Mouse (Mus musculus) midbrain, postnatal 0 days (tissue): ENCODE results near the gene Ets1. TPM values are rescaled to one million over a fixed set of nuclear protein-coding genes. Genes with fewer than 3 reads are reported as not detected.

Source experiments
- ATAC-seq: fragments of 200-750 bp; cut with Nextera tagmentation; 2 replicates; pipeline ENCODE4 v1.8.0; 2017; ENCODE audit warnings: moderate number of reproducible peaks, mild to moderate bottlenecking, moderate TSS enrichment, moderate library complexity; ENCODE audit not compliant: low FRiP score
- DNase-seq: peaks from one replicate; pipeline ENCODE4 v3.0.0-alpha.2; 2015; ENCODE audit warnings: low spot score
- H3K27ac ChIP-seq: fragments of 300-500 bp; sonication (generic); 2 replicates; pipeline ENCODE4 v1.5.1; 2014; ENCODE audit warnings: low read depth, mild to moderate bottlenecking, low read length, mixed read lengths
- H3K27me3 ChIP-seq: fragments of 300-500 bp; sonication (generic); 2 replicates; pipeline ENCODE4 v1.6.1; 2014; ENCODE audit warnings: low read length, control low read depth, mixed read lengths; ENCODE audit not compliant: insufficient read depth
- H3K36me3 ChIP-seq: fragments of 300-500 bp; sonication (generic); 2 replicates; pipeline ENCODE4 v1.6.1; 2014; ENCODE audit warnings: low read length, control low read depth, mixed read lengths; ENCODE audit not compliant: insufficient read depth
- H3K4me1 ChIP-seq: fragments of 300-500 bp; sonication (generic); 2 replicates; pipeline ENCODE4 v1.6.1; 2014; ENCODE audit warnings: mild to moderate bottlenecking, control low read depth, antibody characterized with exemption, low read length, mixed read lengths; ENCODE audit not compliant: insufficient read depth
- H3K4me2 ChIP-seq: fragments of 300-500 bp; sonication (generic); 2 replicates; pipeline ENCODE4 v1.6.1; 2014; ENCODE audit warnings: low read depth, mild to moderate bottlenecking, low read length, mixed read lengths; ENCODE audit not compliant: poor library complexity, severe bottlenecking
- H3K4me3 ChIP-seq: fragments of 300-500 bp; sonication (generic); 2 replicates; pipeline ENCODE4 v1.5.1; 2014; ENCODE audit warnings: low read depth, mild to moderate bottlenecking, low read length, moderate library complexity
- H3K9ac ChIP-seq: fragments of 300-500 bp; sonication (generic); replicated peaks from 2 replicates; pipeline ENCODE4 v1.6.1; 2014; ENCODE audit warnings: mild to moderate bottlenecking, low read length, moderate library complexity, mixed read lengths; ENCODE audit not compliant: poor library complexity, severe bottlenecking
- H3K9me3 ChIP-seq: fragments of 300-500 bp; sonication (generic); 2 replicates; pipeline ENCODE4 v1.6.1; 2016; ENCODE audit warnings: low read length, control low read depth
- CTCF ChIP-seq: IDR thresholded peaks from 2 replicates; pipeline ENCODE4 v1.5.1; 2016; ENCODE audit warnings: antibody characterized with exemption, mild to moderate bottlenecking
- WGBS: fragments of 180-500 bp; shearing (Covaris S2); extraction: QIAGEN DNeasy Blood & Tissue Kit; methylation state at CpG from one replicate; pipeline ENCODE4 v1.1.7; 2014; 5-methylcytosine and 5-hydroxymethylcytosine counted together
- polyA plus RNA-seq: library from polyadenylated mRNA; unstranded; fragments of >200 nt; fragmentation: Nextera tagmentation; extraction: Ambion mirVana; gene quantifications from 2 replicates; pipeline ENCODE4 v1.2.1, GENCODE M21; 2015
- total RNA-seq: library from RNA; depleted of rRNA; stranded (reverse); fragments of >200 nt; gene quantifications from 2 replicates; pipeline ENCODE4 v1.2.3, GENCODE M21; 2014

The Ets1 gene
- total and polyA plus RNA-seq, 2 experiments from 2014 or later, result 8.9 to 10.8 TPM

- no peak for DNase-seq
- no peak for ATAC-seq
- H3K27ac ChIP-seq, result no peak overlapping the region
Observed at GRCm38 (mm10) chr9:32607218-32607617, 28.8 kb upstream of the Ets1 start.

GRCm38 (mm10) chr9:32608831-32609610, 27.0 kb upstream of the Ets1 start:
- no peaks in the 10 kb centered on the region for H3K4me1 ChIP-seq
- no peak overlapping the region for H3K4me2 ChIP-seq
- H3K4me3 ChIP-seq, result no peak overlapping the region
- DNase-seq, result no peak
- H3K9me3 ChIP-seq, result no peaks in the 10 kb centered on the region
- ATAC-seq, result no peak
- H3K9ac ChIP-seq, result no peak overlapping the region
- no peaks in the 10 kb centered on the region for H3K36me3 ChIP-seq
- no peak for TF ChIP-seq CTCF
- no peaks in the 10 kb centered on the region; the same call in 1 of the 2 replicates for H3K27me3 ChIP-seq
- 89% methylated on average over 10 of the region's 10 CpGs for WGBS
- no peak overlapping the region for H3K27ac ChIP-seq

More at GRCm38 (mm10) chr9:32607218-32607617, 28.8 kb upstream of the Ets1 start:
- Histone ChIP-seq H3K4me3 (no peak overlapping the region), H3K9ac (no peak overlapping the region), H3K4me1 (no peaks in the 10 kb centered on the region), H3K27me3 (no peaks in the 10 kb centered on the region; the same call in 1 of the 2 replicates), H3K36me3 (no peaks in the 10 kb centered on the region), H3K9me3 (no peaks in the 10 kb centered on the region), H3K4me2 (no peak overlapping the region)
- 46% methylated on average over 7 of the region's 7 CpGs for WGBS
- no peak for TF ChIP-seq CTCF

GRCm38 (mm10) chr9:32610218-32610617, 25.8 kb upstream of the Ets1 start:
- no peak overlapping the region for H3K27ac ChIP-seq
- DNase-seq (no peak), ATAC-seq (no peak)
- no peaks in the 10 kb centered on the region for H3K4me1 ChIP-seq
- no peaks in the 10 kb centered on the region for H3K9me3 ChIP-seq
- H3K36me3 ChIP-seq, result no peaks in the 10 kb centered on the region
- 80% methylated on average over 8 of the region's 8 CpGs for WGBS
- TF ChIP-seq CTCF, result no peak
- no peak overlapping the region for H3K9ac ChIP-seq
- no peak overlapping the region for H3K4me2 ChIP-seq
- H3K27me3 ChIP-seq, result peaks cover 8% of the 10 kb centered on the region; the same call in 1 of the 2 replicates
- H3K4me3 ChIP-seq, result no peak overlapping the region

GRCm38 (mm10) chr9:32610631-32611030, 25.4 kb upstream of the Ets1 start:
- no peak for DNase-seq
- Histone ChIP-seq H3K4me3 (no peak overlapping the region), H3K4me1 (no peaks in the 10 kb centered on the region), H3K36me3 (no peaks in the 10 kb centered on the region), H3K9ac (no peak overlapping the region), H3K4me2 (no peak overlapping the region), H3K27me3 (peaks cover 9% of the 10 kb centered on the region; the same call in 1 of the 2 replicates), H3K27ac (no peak overlapping the region), H3K9me3 (no peaks in the 10 kb centered on the region)
- 74% methylated on average over 4 of the region's 4 CpGs for WGBS
- no peak for ATAC-seq
- no peak for TF ChIP-seq CTCF

GRCm38 (mm10) chr9:32611340-32611739, 24.7 kb upstream of the Ets1 start:
- H3K4me3 ChIP-seq, result no peak overlapping the region
- H3K4me2 ChIP-seq, result no peak overlapping the region
- H3K9me3 ChIP-seq, result no peaks in the 10 kb centered on the region
- WGBS, result 98% methylated on average over 4 of the region's 4 CpGs
- DNase-seq (no peak), ATAC-seq (no peak)
- H3K27ac ChIP-seq, result no peak overlapping the region
- H3K27me3 ChIP-seq, result peaks cover 9% of the 10 kb centered on the region; the same call in 1 of the 2 replicates
- H3K9ac ChIP-seq, result no peak overlapping the region
- H3K36me3 ChIP-seq, result no peaks in the 10 kb centered on the region
- no peaks in the 10 kb centered on the region for H3K4me1 ChIP-seq
- TF ChIP-seq CTCF, result no peak

GRCm38 (mm10) chr9:32612426-32612825, 23.6 kb upstream of the Ets1 start:
- H3K27me3 ChIP-seq, result peaks cover 9% of the 10 kb centered on the region; the same call in 1 of the 2 replicates
- no peaks in the 10 kb centered on the region for H3K4me1 ChIP-seq
- DNase-seq, result no peak
- H3K36me3 ChIP-seq, result no peaks in the 10 kb centered on the region
- no peak for TF ChIP-seq CTCF
- no peak overlapping the region for H3K4me2 ChIP-seq
- no peak for ATAC-seq
- H3K9me3 ChIP-seq, result no peaks in the 10 kb centered on the region
- H3K4me3 ChIP-seq, result no peak overlapping the region
- 90% methylated on average over 5 of the region's 5 CpGs for WGBS
- no peak overlapping the region for H3K27ac ChIP-seq
- no peak overlapping the region for H3K9ac ChIP-seq
